Mouse (Mus musculus): ENCODE measurements around the gene March10. TPM values are rescaled to one million over a fixed set of nuclear protein-coding genes. Genes with fewer than 3 reads are reported as not detected.
A peak's percentile ranks its signal among the peaks of the same experiment; 100 is the strongest.

The March10 gene
- total and polyA plus RNA-seq, 3 experiments, result 0.08 TPM; not detected in 2

GRCm38 (mm10) chr11:105465488-105465887 lies 9.0 kb upstream of the March10 start:
- peaks cover 3% of the 10 kb centered on the region for H3K4me1 ChIP-seq (ENCODE audit: control insufficient read depth, insufficient read depth, low read length)
- no peaks in the 10 kb centered on the region for H3K36me3 ChIP-seq (ENCODE audit: control insufficient read depth, insufficient read depth, low read length)
- TF ChIP-seq POLR2A (IDR thresholded peaks at IDR 0.05; ENCODE audit: insufficient read depth, low read depth, low read length), result no peak
- no peak for TF ChIP-seq CTCF (IDR thresholded peaks at IDR 0.05)
- TF ChIP-seq EP300 (IDR thresholded peaks at IDR 0.05; ENCODE audit: insufficient read depth, low read depth, low read length), result no peak
- WGBS, result 85% methylated on average over 9 of the region's 9 CpGs
- DNase-seq, result no peak
- no peak overlapping the region for H3K9ac ChIP-seq (ENCODE audit: low read depth, low read length)
- no peak overlapping the region for H3K27ac ChIP-seq
- intact Hi-C loops (cut with DNase I), result no loop called here
- no peak overlapping the region for H3K4me3 ChIP-seq
- H3K79me2 ChIP-seq (replicated peaks; ENCODE audit: control insufficient read depth, insufficient read depth, low read length), result no peaks in the 10 kb centered on the region
- no peaks in the 10 kb centered on the region for H3K27me3 ChIP-seq (ENCODE audit: control insufficient read depth, insufficient read depth, low read length)

GRCm38 (mm10) chr11:105464430-105464967 lies 8.0 kb upstream of the March10 start:
- H3K27ac ChIP-seq, result no peak overlapping the region
- H3K4me3 ChIP-seq, result no peak overlapping the region
- H3K9ac ChIP-seq (ENCODE audit: low read depth, low read length), result no peak overlapping the region
- no peaks in the 10 kb centered on the region for H3K27me3 ChIP-seq (ENCODE audit: control insufficient read depth, insufficient read depth, low read length)
- intact Hi-C loops (cut with DNase I), result loop anchor here (5.0 kb wide), 1 partner anchor 128 kb away; no protein-coding TSS in a partner anchor
- H3K36me3 ChIP-seq (ENCODE audit: control insufficient read depth, insufficient read depth, low read length), result no peaks in the 10 kb centered on the region
- TF ChIP-seq CTCF (IDR thresholded peaks at IDR 0.05) (no peak), EP300 (IDR thresholded peaks at IDR 0.05; ENCODE audit: insufficient read depth, low read depth, low read length) (no peak), POLR2A (IDR thresholded peaks at IDR 0.05; ENCODE audit: insufficient read depth, low read depth, low read length) (no peak)
- WGBS, result 60% methylated on average over 8 of the region's 8 CpGs
- peaks cover 4% of the 10 kb centered on the region for H3K4me1 ChIP-seq (ENCODE audit: control insufficient read depth, insufficient read depth, low read length)
- no peak for DNase-seq
- H3K79me2 ChIP-seq (replicated peaks; ENCODE audit: control insufficient read depth, insufficient read depth, low read length), result no peaks in the 10 kb centered on the region

- Histone ChIP-seq H3K4me1 (ENCODE audit: control insufficient read depth, insufficient read depth, low read length) (0 out of 2 replicates have a peak, but pooled peaks cover 1% of the 10 kb centered on the region), H3K27me3 (ENCODE audit: control insufficient read depth, insufficient read depth, low read length) (peaks cover 3% of the 10 kb centered on the region), H3K27ac (no peak overlapping the region), H3K79me2 (replicated peaks; ENCODE audit: control insufficient read depth, insufficient read depth, low read length) (no peaks in the 10 kb centered on the region), H3K4me3 (no peak overlapping the region), H3K9ac (ENCODE audit: low read depth, low read length) (no peak overlapping the region), H3K36me3 (ENCODE audit: control insufficient read depth, insufficient read depth, low read length) (no peaks in the 10 kb centered on the region)
- WGBS, result 36% methylated on average over 5 of the region's 5 CpGs
- intact Hi-C loops (cut with DNase I), result loop anchor here (5.0 kb wide), 1 partner anchor 132 kb away; no protein-coding TSS in a partner anchor
- TF ChIP-seq CTCF (IDR thresholded peaks at IDR 0.05), result no peak
- TF ChIP-seq POLR2A (IDR thresholded peaks at IDR 0.05; ENCODE audit: insufficient read depth, low read depth, low read length), result no peak
- no peak for TF ChIP-seq EP300 (IDR thresholded peaks at IDR 0.05; ENCODE audit: insufficient read depth, low read depth, low read length)
- peak in 1 of 2 experiments; percentile 20 for DNase-seq
Measured at GRCm38 (mm10) chr11:105459900-105460299, 3.4 kb upstream of the March10 start.

- no peaks in the 10 kb centered on the region for H3K36me3 ChIP-seq (ENCODE audit: control insufficient read depth, insufficient read depth, low read length)
- 0 out of 2 replicates have a peak, but pooled peaks cover 1% of the 10 kb centered on the region for H3K4me1 ChIP-seq (ENCODE audit: control insufficient read depth, insufficient read depth, low read length)
- 84% methylated on average over 7 of the region's 7 CpGs for WGBS
- no peak overlapping the region for H3K9ac ChIP-seq (ENCODE audit: low read depth, low read length)
- H3K79me2 ChIP-seq (replicated peaks; ENCODE audit: control insufficient read depth, insufficient read depth, low read length), result no peaks in the 10 kb centered on the region
- H3K4me3 ChIP-seq, result no peak overlapping the region
- no peak for DNase-seq
- H3K27ac ChIP-seq, result no peak overlapping the region
- TF ChIP-seq CTCF (IDR thresholded peaks at IDR 0.05) (no peak), POLR2A (IDR thresholded peaks at IDR 0.05; ENCODE audit: insufficient read depth, low read depth, low read length) (no peak), EP300 (IDR thresholded peaks at IDR 0.05; ENCODE audit: insufficient read depth, low read depth, low read length) (no peak)
- H3K27me3 ChIP-seq (ENCODE audit: control insufficient read depth, insufficient read depth, low read length), result peaks cover 3% of the 10 kb centered on the region
- intact Hi-C loops (cut with DNase I), result no loop called here
Measured at GRCm38 (mm10) chr11:105457041-105457440, 506 bp upstream of the March10 start.

- intact Hi-C loops (cut with DNase I), result no loop called here
- Histone ChIP-seq H3K27me3 (ENCODE audit: control insufficient read depth, insufficient read depth, low read length) (peaks cover 3% of the 10 kb centered on the region), H3K9ac (ENCODE audit: low read depth, low read length) (no peak overlapping the region), H3K4me3 (no peak overlapping the region), H3K36me3 (ENCODE audit: control insufficient read depth, insufficient read depth, low read length) (no peaks in the 10 kb centered on the region), H3K79me2 (replicated peaks; ENCODE audit: control insufficient read depth, insufficient read depth, low read length) (no peaks in the 10 kb centered on the region), H3K4me1 (ENCODE audit: control insufficient read depth, insufficient read depth, low read length) (0 out of 2 replicates have a peak, but pooled peaks cover 1% of the 10 kb centered on the region), H3K27ac (no peak overlapping the region)
- TF ChIP-seq EP300 (IDR thresholded peaks at IDR 0.05; ENCODE audit: insufficient read depth, low read depth, low read length), result no peak
- TF ChIP-seq POLR2A (IDR thresholded peaks at IDR 0.05; ENCODE audit: insufficient read depth, low read depth, low read length), result no peak
- no peak for TF ChIP-seq CTCF (IDR thresholded peaks at IDR 0.05)
- WGBS, result 94% methylated on average over 5 of the region's 5 CpGs
- DNase-seq, result no peak
Measured at GRCm38 (mm10) chr11:105455118-105455517, 1.4 kb downstream of the March10 start.

- no peaks in the 10 kb centered on the region for H3K79me2 ChIP-seq (replicated peaks; ENCODE audit: control insufficient read depth, insufficient read depth, low read length)
- H3K36me3 ChIP-seq (ENCODE audit: control insufficient read depth, insufficient read depth, low read length), result no peaks in the 10 kb centered on the region
- DNase-seq, result peak in 1 of 2 experiments; percentile 4
- H3K9ac ChIP-seq (ENCODE audit: low read depth, low read length), result no peak overlapping the region
- TF ChIP-seq POLR2A (IDR thresholded peaks at IDR 0.05; ENCODE audit: insufficient read depth, low read depth, low read length) (no peak), CTCF (IDR thresholded peaks at IDR 0.05) (no peak), EP300 (IDR thresholded peaks at IDR 0.05; ENCODE audit: insufficient read depth, low read depth, low read length) (no peak)
- WGBS, result 91% methylated on average over 4 of the region's 4 CpGs
- H3K27me3 ChIP-seq (ENCODE audit: control insufficient read depth, insufficient read depth, low read length), result peaks cover 3% of the 10 kb centered on the region
- no peak overlapping the region for H3K4me3 ChIP-seq
- H3K27ac ChIP-seq, result no peak overlapping the region
- no peaks in the 10 kb centered on the region for H3K4me1 ChIP-seq (ENCODE audit: control insufficient read depth, insufficient read depth, low read length)
- intact Hi-C loops (cut with DNase I), result no loop called here
Measured at GRCm38 (mm10) chr11:105453084-105453483, 3.5 kb downstream of the March10 start.
